Mouse (Mus musculus) forebrain, embryonic 15.5 days (tissue): Measurements from ENCODE around the gene Grm1. TPM values are rescaled to one million over a fixed set of nuclear protein-coding genes. Genes with fewer than 3 reads are reported as not detected.
A peak's percentile ranks its signal among the peaks of the same experiment; 100 is the strongest.

Experiments
- ATAC-seq: fragments of 200-750 bp; cut with Nextera tagmentation; replicated peaks from 2 replicates; pipeline ENCODE4 v1.8.0; 2017; ENCODE audit warnings: mild to moderate bottlenecking, moderate TSS enrichment, moderate library complexity
- H3K27ac ChIP-seq: fragments of 300-500 bp; sonication (generic); replicated peaks from 2 replicates; pipeline ENCODE4 v1.5.1; 2015; ENCODE audit warnings: mild to moderate bottlenecking, inconsistent platforms
- H3K27me3 ChIP-seq: fragments of 300-500 bp; sonication (generic); 2 replicates; pipeline ENCODE4 v1.6.1; 2015; ENCODE audit warnings: inconsistent platforms
- H3K36me3 ChIP-seq: fragments of 300-500 bp; sonication (generic); 2 replicates; pipeline ENCODE4 v1.6.1; 2015; ENCODE audit warnings: mild to moderate bottlenecking, inconsistent platforms
- H3K4me1 ChIP-seq: fragments of 300-500 bp; sonication (generic); 2 replicates; pipeline ENCODE4 v1.6.1; 2015; ENCODE audit warnings: inconsistent platforms
- H3K4me2 ChIP-seq: fragments of 300-500 bp; sonication (generic); replicated peaks from 2 replicates; pipeline ENCODE4 v1.6.1; 2015; ENCODE audit warnings: mild to moderate bottlenecking, inconsistent platforms
- H3K4me3 ChIP-seq: fragments of 300-500 bp; sonication (generic); 2 replicates; pipeline ENCODE4 v1.5.1; 2015; ENCODE audit warnings: mild to moderate bottlenecking, inconsistent platforms
- H3K9ac ChIP-seq: fragments of 300-500 bp; sonication (generic); replicated peaks from 2 replicates; pipeline ENCODE4 v1.6.1; 2015; ENCODE audit warnings: mild to moderate bottlenecking, inconsistent platforms
- H3K9me3 ChIP-seq: fragments of 300-500 bp; sonication (generic); 2 replicates; pipeline ENCODE4 v1.6.1; 2016; ENCODE audit warnings: inconsistent platforms
- WGBS: fragments of 180-500 bp; shearing (Covaris S2); methylation state at CpG from one replicate; pipeline ENCODE4 v1.1.7; 2015; ENCODE audit warnings: mixed read lengths; 5-methylcytosine and 5-hydroxymethylcytosine counted together
- polyA plus RNA-seq: library from polyadenylated mRNA; unstranded; fragments of >200 nt; fragmentation: Nextera tagmentation; extraction: Ambion mirVana; gene quantifications from 2 replicates; pipeline ENCODE4 v1.2.1, GENCODE M21; 2015

Gene Grm1
- polyA plus RNA-seq, 1 experiment from 2014 or later, result 5.9 TPM

- ATAC-seq, result no peak
- no peak overlapping the region for H3K4me2 ChIP-seq
- peaks cover 2% of the 10 kb centered on the region; the same call in 1 of the 2 replicates for H3K4me1 ChIP-seq
- H3K27ac ChIP-seq, result no peak overlapping the region
- no peaks in the 10 kb centered on the region for H3K27me3 ChIP-seq
- no peak overlapping the region for H3K4me3 ChIP-seq
- 90% methylated on average over 2 of the region's 2 CpGs for WGBS
- no peaks in the 10 kb centered on the region for H3K36me3 ChIP-seq
- H3K9ac ChIP-seq, result no peak overlapping the region
- H3K9me3 ChIP-seq, result no peaks in the 10 kb centered on the region
These were observed 215.9 kb downstream of the Grm1 start for GRCm38 (mm10) chr10:10866278-10866677.

GRCm38 (mm10) chr10:10864759-10865158 is 217.4 kb downstream of the Grm1 start:
- H3K9me3 ChIP-seq, result no peaks in the 10 kb centered on the region
- no peak overlapping the region for H3K4me3 ChIP-seq
- H3K36me3 ChIP-seq, result no peaks in the 10 kb centered on the region
- 28% methylated on average over 5 of the region's 5 CpGs for WGBS
- H3K27me3 ChIP-seq, result no peaks in the 10 kb centered on the region
- no peak overlapping the region for H3K27ac ChIP-seq
- H3K9ac ChIP-seq, result no peak overlapping the region
- H3K4me1 ChIP-seq, result peaks cover 2% of the 10 kb centered on the region; the same call in 1 of the 2 replicates
- no peak overlapping the region for H3K4me2 ChIP-seq
- ATAC-seq, result no peak

- ATAC-seq, result peak; percentile 89
- Histone ChIP-seq H3K36me3 (no peaks in the 10 kb centered on the region), H3K4me1 (peaks cover 12% of the 10 kb centered on the region; the same call in 1 of the 2 replicates), H3K27ac (peak overlapping the region; percentile 60), H3K4me3 (no peak overlapping the region), H3K4me2 (no peak overlapping the region), H3K9ac (no peak overlapping the region), H3K27me3 (no peaks in the 10 kb centered on the region), H3K9me3 (no peaks in the 10 kb centered on the region)
- WGBS, result 24% methylated on average over 7 of the region's 7 CpGs
These were observed 234.5 kb downstream of the Grm1 start for GRCm38 (mm10) chr10:10847376-10848286.

GRCm38 (mm10) chr10:10845059-10845685 is 237.0 kb downstream of the Grm1 start:
- WGBS, result 84% methylated on average over 5 of the region's 5 CpGs
- H3K27me3 ChIP-seq, result no peaks in the 10 kb centered on the region
- no peak overlapping the region for H3K4me2 ChIP-seq
- ATAC-seq, result no peak
- H3K9ac ChIP-seq, result no peak overlapping the region
- H3K4me1 ChIP-seq, result peaks cover 12% of the 10 kb centered on the region; the same call in 1 of the 2 replicates
- no peaks in the 10 kb centered on the region for H3K36me3 ChIP-seq
- H3K9me3 ChIP-seq, result no peaks in the 10 kb centered on the region
- H3K4me3 ChIP-seq, result no peak overlapping the region
- no peak overlapping the region for H3K27ac ChIP-seq

GRCm38 (mm10) chr10:10835406-10835805 is 246.8 kb downstream of the Grm1 start:
- no peak for ATAC-seq
- H3K36me3 ChIP-seq, result no peaks in the 10 kb centered on the region
- no peaks in the 10 kb centered on the region for H3K9me3 ChIP-seq
- no peak overlapping the region for H3K4me2 ChIP-seq
- H3K27ac ChIP-seq, result no peak overlapping the region
- H3K4me1 ChIP-seq, result no peaks in the 10 kb centered on the region
- H3K4me3 ChIP-seq, result no peak overlapping the region
- H3K27me3 ChIP-seq, result no peaks in the 10 kb centered on the region
- no peak overlapping the region for H3K9ac ChIP-seq

- no peak overlapping the region for H3K4me2 ChIP-seq
- H3K9ac ChIP-seq, result no peak overlapping the region
- no peaks in the 10 kb centered on the region for H3K27me3 ChIP-seq
- H3K9me3 ChIP-seq, result no peaks in the 10 kb centered on the region
- H3K27ac ChIP-seq, result no peak overlapping the region
- no peak overlapping the region for H3K4me3 ChIP-seq
- WGBS, result 63% methylated on average over 3 of the region's 3 CpGs
- no peaks in the 10 kb centered on the region for H3K4me1 ChIP-seq
- ATAC-seq, result no peak
- no peaks in the 10 kb centered on the region for H3K36me3 ChIP-seq
These were observed 247.3 kb downstream of the Grm1 start for GRCm38 (mm10) chr10:10834828-10835227.

- no peaks in the 10 kb centered on the region for H3K4me1 ChIP-seq
- 83% methylated on average over 1 of the region's 1 CpGs for WGBS
- H3K36me3 ChIP-seq, result no peaks in the 10 kb centered on the region
- H3K4me2 ChIP-seq, result no peak overlapping the region
- H3K9ac ChIP-seq, result no peak overlapping the region
- no peak for ATAC-seq
- H3K4me3 ChIP-seq, result no peak overlapping the region
- H3K9me3 ChIP-seq, result no peaks in the 10 kb centered on the region
- no peaks in the 10 kb centered on the region for H3K27me3 ChIP-seq
- no peak overlapping the region for H3K27ac ChIP-seq
These were observed 251.0 kb downstream of the Grm1 start for GRCm38 (mm10) chr10:10831141-10831540.

GRCm38 (mm10) chr10:10827308-10827707 is 254.8 kb downstream of the Grm1 start:
- H3K27me3 ChIP-seq, result no peaks in the 10 kb centered on the region
- H3K36me3 ChIP-seq, result no peaks in the 10 kb centered on the region
- no peak for ATAC-seq
- H3K4me1 ChIP-seq, result no peaks in the 10 kb centered on the region
- no peak overlapping the region for H3K4me3 ChIP-seq
- no peaks in the 10 kb centered on the region for H3K9me3 ChIP-seq
- H3K9ac ChIP-seq, result no peak overlapping the region
- WGBS, result 71% methylated on average over 1 of the region's 1 CpGs
- no peak overlapping the region for H3K27ac ChIP-seq
- no peak overlapping the region for H3K4me2 ChIP-seq

- Histone ChIP-seq H3K4me2 (no peak overlapping the region), H3K4me1 (peaks cover 3% of the 10 kb centered on the region), H3K9me3 (no peaks in the 10 kb centered on the region), H3K4me3 (no peak overlapping the region), H3K27ac (no peak overlapping the region), H3K36me3 (no peaks in the 10 kb centered on the region), H3K9ac (no peak overlapping the region), H3K27me3 (no peaks in the 10 kb centered on the region)
- no peak for ATAC-seq
- WGBS, result 90% methylated on average over 2 of the region's 2 CpGs
These were observed 264.1 kb downstream of the Grm1 start for GRCm38 (mm10) chr10:10818061-10818460.

- Histone ChIP-seq H3K4me1 (peaks cover 11% of the 10 kb centered on the region), H3K36me3 (no peaks in the 10 kb centered on the region), H3K9ac (no peak overlapping the region), H3K27me3 (no peaks in the 10 kb centered on the region), H3K9me3 (no peaks in the 10 kb centered on the region), H3K4me2 (no peak overlapping the region), H3K4me3 (no peak overlapping the region), H3K27ac (no peak overlapping the region)
- WGBS, result 77% methylated on average over 2 of the region's 2 CpGs
- ATAC-seq, result no peak
These were observed 267.4 kb downstream of the Grm1 start for GRCm38 (mm10) chr10:10814631-10815216.

GRCm38 (mm10) chr10:10812750-10813711 is 269.1 kb downstream of the Grm1 start:
- Histone ChIP-seq H3K4me3 (no peak overlapping the region), H3K9ac (no peak overlapping the region), H3K27ac (peak overlapping the region; percentile 9), H3K4me2 (no peak overlapping the region), H3K36me3 (no peaks in the 10 kb centered on the region), H3K27me3 (no peaks in the 10 kb centered on the region), H3K9me3 (no peaks in the 10 kb centered on the region), H3K4me1 (peaks cover 11% of the 10 kb centered on the region)
- ATAC-seq, result peak; percentile 93
- WGBS, result 11% methylated on average over 5 of the region's 5 CpGs
